Comparison of ENCODE assay signal across 18 mouse cellular contexts in genomic region chr1:166313637-166314036, GRCm38 (mm10). TPM values are rescaled to one million over a fixed set of nuclear protein-coding genes. Genes with fewer than 3 reads are reported as not detected.
DNase-seq lines count a peak whose midpoint lies in the region; ATAC-seq and TF ChIP-seq lines count a peak whose summit lies in the region.
"Had no signal": no experiment of that assay in that cellular context is flagged by ENCODE, and none has a peak within 500 bp of the region (broad histone marks: within the 10 kb centered on the region; RNA-seq: fewer than 3 reads in every experiment).

No protein-coding gene starts in this region.

- H3K4me1 ChIP-seq in olfactory bulb, adult 2 months (ENCODE audit: control insufficient read depth, insufficient read depth, low read length): peaks cover 16% of the 10 kb centered on the region
- H3K4me1 ChIP-seq: liver, embryonic 15.5 days had no signal

- TF ChIP-seq POLR2A in olfactory bulb, adult 2 months (IDR thresholded peaks at IDR 0.05; ENCODE audit: insufficient read depth, low read depth, low read length): no peak

- H3K4me3 ChIP-seq in olfactory bulb, adult 2 months (ENCODE audit: insufficient read depth, low read depth, low read length): no peak overlapping the region
- H3K4me3 ChIP-seq: embryonic facial prominence, embryonic 15.5 days; hindbrain, embryonic 13.5 days; intestine, embryonic 15.5 days; limb, embryonic 13.5 days; liver, embryonic 15.5 days had no signal

- H3K27ac ChIP-seq in olfactory bulb, adult 2 months (ENCODE audit: insufficient read depth, low read depth, low read length): peak overlapping the region; percentile 87
- H3K27ac ChIP-seq: embryonic facial prominence, embryonic 15.5 days; hindbrain, embryonic 13.5 days; intestine, embryonic 15.5 days; kidney, postnatal 0 days; limb, embryonic 13.5 days; liver, embryonic 15.5 days had no signal

- ATAC-seq in frontal cortex, adult (ENCODE audit: low TSS enrichment): peak; percentile 84
- ATAC-seq: intestine, embryonic 15.5 days had no signal

- no peak for TF ChIP-seq CTCF in olfactory bulb, adult 2 months (IDR thresholded peaks at IDR 0.05; ENCODE audit: insufficient read depth, low read depth, low read length)

- 22% methylated on average over 1 of the region's 1 CpGs for WGBS in olfactory bulb, adult 2 months

- peak; percentile 46 to 69 for DNase-seq in adrenal gland, adult (ENCODE audit: inconsistent age in 2 of 2, low spot score in 1 of 2)
- DNase-seq in adrenal gland, adult 8-10 months: no peak
- DNase-seq in frontal cortex, postnatal 10 days (ENCODE audit: low spot score in 2 of 2): no peak
- peak; percentile 82 for DNase-seq in right cerebral cortex, adult 18-20 months
- no peak for DNase-seq in right cerebral cortex, postnatal 14 days
- no peak for DNase-seq in kidney, adult 8-10 months
- DNase-seq: heart, postnatal 10 days; lung, postnatal 10 days; thymus, postnatal 4 days had no signal

RNA-seq across cellular contexts. Expression of gene Ildr2, which starts 59.7 kb away (rescaled TPM):
- 10 to 100 TPM in 2 of 4 experiments, 1 to 10 TPM in 2; 4.0 to 16.9 (median 10.1) TPM for total RNA-seq in adrenal gland, adult 8-10 months (2022)
- 36.7 and 55.3 TPM in 2 replicates for polyA plus RNA-seq in olfactory bulb, adult 2 months (2012; ENCODE audit: insufficient read depth, insufficient read length, low replicate concordance, missing spikeins)
- total RNA-seq: common myeloid progenitor, adult 5-6 weeks had no signal

Comparison
In these comparisons a context has a peak if more than half of its experiments do, and no peak if none do; other contexts are left out.
1. DNase-seq: peak in adrenal gland, adult (2 of 2) and right cerebral cortex, adult 18-20 months (single experiment); none in adrenal gland, adult 8-10 months (single experiment), frontal cortex, postnatal 10 days (0 of 2), right cerebral cortex, postnatal 14 days (single experiment) and kidney, adult 8-10 months (0 of 2).